In the genomic region with DNA sequence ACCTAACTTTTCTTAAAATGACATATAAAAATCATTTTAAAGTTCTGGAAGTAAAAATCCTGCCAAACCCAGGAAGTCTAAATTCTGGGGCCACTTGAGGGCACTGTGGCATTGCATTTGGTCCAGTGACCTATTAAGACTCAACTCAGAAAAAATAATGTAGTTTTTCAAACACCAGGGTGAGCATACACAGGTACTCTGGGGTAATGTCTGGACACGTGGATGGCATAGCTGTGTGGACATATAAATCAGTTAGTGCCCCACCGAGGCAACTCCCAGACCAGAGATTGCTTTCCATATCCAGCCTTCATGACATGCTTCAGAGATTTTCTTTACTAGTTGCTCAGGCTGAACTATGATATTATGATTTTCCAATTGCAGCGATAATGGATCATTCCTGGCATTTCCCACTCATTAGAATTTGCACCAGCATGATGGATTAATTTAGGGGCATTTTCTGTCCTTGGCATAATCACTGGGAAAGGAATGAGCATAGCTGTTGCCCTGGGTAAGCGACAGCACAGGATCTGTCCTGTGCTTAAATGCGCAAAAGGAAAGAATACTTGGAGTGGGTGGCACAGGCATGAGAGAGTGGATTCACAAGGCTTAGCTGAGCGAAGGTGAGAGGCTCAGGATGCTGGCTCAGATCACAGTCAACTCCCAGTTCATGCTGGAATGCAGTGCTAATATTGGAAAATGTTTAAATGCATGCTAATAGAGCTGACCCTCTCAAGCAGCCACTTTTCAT, we compare ENCODE assay signal across 9 mouse cellular contexts.
DNase-seq lines count a peak whose midpoint lies in the region; ATAC-seq and TF ChIP-seq lines count a peak whose summit lies in the region.
"Had no signal": no experiment of that assay in that cellular context is flagged by ENCODE, and none has a peak within 500 bp of the region (broad histone marks: within the 10 kb centered on the region; RNA-seq: fewer than 3 reads in every experiment).

No protein-coding gene starts in this region.

- H3K27me3 ChIP-seq in intestine, postnatal 0 days (replicated peaks; ENCODE audit: control insufficient read depth, insufficient read depth, low read length) = no peaks in the 10 kb centered on the region
- no peaks in the 10 kb centered on the region for H3K27me3 ChIP-seq in intestine, embryonic 15.5 days (replicated peaks)
- H3K27me3 ChIP-seq in kidney, embryonic 14.5 days (ENCODE audit: control insufficient read depth, insufficient read depth, low read length) = no peaks in the 10 kb centered on the region

- H3K27ac ChIP-seq in intestine, postnatal 0 days (ENCODE audit: low read depth, low read length) = no peak overlapping the region
- H3K27ac ChIP-seq in intestine, embryonic 15.5 days = no peak overlapping the region
- no peak overlapping the region for H3K27ac ChIP-seq in kidney, embryonic 14.5 days (ENCODE audit: low read depth, low read length)

- H3K4me3 ChIP-seq in intestine, postnatal 0 days (ENCODE audit: low read depth, low read length) = no peak overlapping the region
- no peak overlapping the region for H3K4me3 ChIP-seq in intestine, embryonic 15.5 days (replicated peaks)
- no peak overlapping the region for H3K4me3 ChIP-seq in kidney, embryonic 14.5 days (ENCODE audit: low read length)

- no peak overlapping the region for H3K9ac ChIP-seq in intestine, postnatal 0 days (ENCODE audit: low read depth, low read length)
- no peak overlapping the region for H3K9ac ChIP-seq in intestine, embryonic 15.5 days
- H3K9ac ChIP-seq in kidney, embryonic 14.5 days (ENCODE audit: low read depth, low read length) = no peak overlapping the region

- H3K9me3 ChIP-seq in intestine, postnatal 0 days (ENCODE audit: control insufficient read depth) = no peaks in the 10 kb centered on the region
- no peaks in the 10 kb centered on the region for H3K9me3 ChIP-seq in intestine, embryonic 15.5 days
- H3K9me3 ChIP-seq in kidney, embryonic 14.5 days (ENCODE audit: control insufficient read depth, low read length) = no peaks in the 10 kb centered on the region

- ATAC-seq in intestine, postnatal 0 days = no peak
- no peak for ATAC-seq in intestine, embryonic 15.5 days
- no peak for ATAC-seq in kidney, embryonic 14.5 days (ENCODE audit: low FRiP score, low TSS enrichment)

- H3K36me3 ChIP-seq in intestine, postnatal 0 days (ENCODE audit: control insufficient read depth, insufficient read depth) = no peaks in the 10 kb centered on the region
- no peaks in the 10 kb centered on the region for H3K36me3 ChIP-seq in intestine, embryonic 15.5 days
- H3K36me3 ChIP-seq in kidney, embryonic 14.5 days (ENCODE audit: control insufficient read depth, insufficient read depth, low read length) = no peaks in the 10 kb centered on the region
- H3K36me3 ChIP-seq: G1E had no signal

- intact Hi-C loops in heart, postnatal 25 days (cut with DNase I) = no loop called here

- peak; percentile 26 to 53 for DNase-seq in cerebellum, postnatal 4 days (ENCODE audit: low spot score in 2 of 2)
- peak; percentile 21 for DNase-seq in layer of hippocampus, adult 9-11 months
- DNase-seq in retina, postnatal 1 day = peak; percentile 40
- no peak for DNase-seq in thymus, postnatal 25 days
- DNase-seq in heart, postnatal 25 days (ENCODE audit: low spot score) = no peak

- TF ChIP-seq CTCF in intestine, postnatal 0 days (IDR thresholded peaks at IDR 0.05; ENCODE audit: low read depth) = peak; percentile 44; the same call in 1 of the 2 replicates

- H3K4me2 ChIP-seq in intestine, postnatal 0 days (replicated peaks; ENCODE audit: low read depth) = no peak overlapping the region
- no peak overlapping the region for H3K4me2 ChIP-seq in intestine, embryonic 15.5 days (replicated peaks)
- H3K4me2 ChIP-seq in kidney, embryonic 14.5 days (replicated peaks; ENCODE audit: low read depth, low read length) = no peak overlapping the region

- WGBS in intestine, postnatal 0 days = 67% methylated on average over 6 of the region's 6 CpGs
- 64% methylated on average over 6 of the region's 6 CpGs for WGBS in intestine, embryonic 15.5 days
- 82% methylated on average over 6 of the region's 6 CpGs for WGBS in kidney, embryonic 14.5 days

- H3K4me1 ChIP-seq in intestine, postnatal 0 days (replicated peaks; ENCODE audit: control insufficient read depth, insufficient read depth, low read length) = no peaks in the 10 kb centered on the region
- no peaks in the 10 kb centered on the region for H3K4me1 ChIP-seq in intestine, embryonic 15.5 days (replicated peaks)
- H3K4me1 ChIP-seq in kidney, embryonic 14.5 days (ENCODE audit: control insufficient read depth, insufficient read depth, low read length) = no peaks in the 10 kb centered on the region

Comparison
In these comparisons a context has a peak if more than half of its experiments do, and no peak if none do; other contexts are left out.
1. DNase-seq: peak in cerebellum, postnatal 4 days (2 of 2), layer of hippocampus, adult 9-11 months (single experiment) and retina, postnatal 1 day (single experiment); none in thymus, postnatal 25 days (single experiment) and heart, postnatal 25 days (single experiment).